Mouse (Mus musculus) limb, embryonic 13.5 days (tissue): ENCODE measurements around the gene Chpf. TPM values are rescaled to one million over a fixed set of nuclear protein-coding genes. Genes with fewer than 3 reads are reported as not detected.
A peak's percentile ranks its signal among the peaks of the same experiment; 100 is the strongest.

Experiments
- ATAC-seq: fragments of 200-750 bp; cut with Nextera tagmentation; 2 replicates; pipeline ENCODE4 v1.8.0; 2017; ENCODE audit warnings: low read depth, moderate number of reproducible peaks, moderate TSS enrichment; ENCODE audit not compliant: low FRiP score
- H3K27ac ChIP-seq: fragments of 300-500 bp; sonication (generic); 2 replicates; pipeline ENCODE4 v1.5.1; 2015; ENCODE audit warnings: inconsistent platforms, mild to moderate bottlenecking, moderate library complexity
- H3K27me3 ChIP-seq: fragments of 300-500 bp; sonication (generic); 2 replicates; pipeline ENCODE4 v1.6.1; 2015; ENCODE audit warnings: mild to moderate bottlenecking, inconsistent platforms
- H3K36me3 ChIP-seq: fragments of 300-500 bp; sonication (generic); 2 replicates; pipeline ENCODE4 v1.6.1; 2015; ENCODE audit warnings: inconsistent platforms, mild to moderate bottlenecking, moderate library complexity
- H3K4me1 ChIP-seq: fragments of 300-500 bp; sonication (generic); 2 replicates; pipeline ENCODE4 v1.6.1; 2015; ENCODE audit warnings: inconsistent platforms
- H3K4me2 ChIP-seq: fragments of 300-500 bp; sonication (generic); replicated peaks from 2 replicates; pipeline ENCODE4 v1.6.1; 2015; ENCODE audit warnings: inconsistent platforms, mild to moderate bottlenecking, moderate library complexity
- H3K4me3 ChIP-seq: fragments of 300-500 bp; sonication (generic); 2 replicates; pipeline ENCODE4 v1.5.1; 2015; ENCODE audit warnings: moderate library complexity, mild to moderate bottlenecking, inconsistent platforms
- H3K9ac ChIP-seq: fragments of 300-500 bp; sonication (generic); 2 replicates; pipeline ENCODE4 v1.6.1; 2015; ENCODE audit warnings: mild to moderate bottlenecking, inconsistent platforms
- H3K9me3 ChIP-seq: fragments of 300-500 bp; sonication (generic); 2 replicates; pipeline ENCODE4 v1.6.1; 2016; ENCODE audit warnings: inconsistent platforms
- WGBS: fragments of 180-500 bp; shearing (Covaris S2); methylation state at CpG from one replicate; pipeline ENCODE4 v1.1.7; 2015; 5-methylcytosine and 5-hydroxymethylcytosine counted together
- polyA plus RNA-seq: library from polyadenylated mRNA; unstranded; fragments of >200 nt; fragmentation: Nextera tagmentation; extraction: Ambion mirVana; gene quantifications from 2 replicates; pipeline ENCODE4 v1.2.1, GENCODE M21; 2015

Chpf gene
- polyA plus RNA-seq, 1 experiment from 2014 or later, result 37.7 TPM

DNA sequence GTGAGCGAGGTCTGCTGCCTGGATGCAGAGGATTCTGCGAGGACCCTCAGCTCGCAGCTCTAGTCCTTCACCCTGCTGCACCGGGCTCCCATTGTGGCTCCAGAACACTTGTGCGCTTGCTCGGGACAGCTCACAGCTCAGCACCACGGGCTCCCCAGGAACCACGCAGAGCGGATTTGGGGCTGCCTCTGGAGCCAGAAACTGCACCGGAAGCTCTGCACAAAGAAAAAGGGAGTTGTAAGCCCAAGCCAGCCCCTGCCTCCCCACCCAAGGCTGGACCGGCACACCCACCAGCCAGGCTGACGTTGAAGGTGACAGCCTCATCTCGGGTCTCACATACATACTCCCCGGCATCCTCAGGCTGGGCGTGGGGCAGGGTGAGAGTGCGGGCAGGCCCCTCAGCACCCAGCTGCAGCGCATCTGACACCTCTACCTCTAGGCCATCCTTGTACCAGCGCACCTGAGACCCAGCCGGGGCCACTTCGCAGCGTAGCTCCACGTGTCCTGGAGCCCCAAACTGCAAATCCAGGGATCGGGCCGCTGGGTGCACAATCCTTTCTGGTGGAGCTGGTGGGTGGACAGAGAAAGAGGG, 13.6 kb upstream of the Chpf start:
- H3K4me1 ChIP-seq, result peaks cover 15% of the 10 kb centered on the region
- 47% methylated on average over 24 of the region's 24 CpGs for WGBS
- H3K9me3 ChIP-seq, result no peaks in the 10 kb centered on the region
- no peak overlapping the region for H3K27ac ChIP-seq
- H3K4me2 ChIP-seq, result no peak overlapping the region
- H3K36me3 ChIP-seq, result peaks cover 78% of the 10 kb centered on the region
- H3K4me3 ChIP-seq, result no peak overlapping the region
- no peak overlapping the region for H3K9ac ChIP-seq
- H3K27me3 ChIP-seq, result peaks cover 28% of the 10 kb centered on the region
- no peak for ATAC-seq

DNA sequence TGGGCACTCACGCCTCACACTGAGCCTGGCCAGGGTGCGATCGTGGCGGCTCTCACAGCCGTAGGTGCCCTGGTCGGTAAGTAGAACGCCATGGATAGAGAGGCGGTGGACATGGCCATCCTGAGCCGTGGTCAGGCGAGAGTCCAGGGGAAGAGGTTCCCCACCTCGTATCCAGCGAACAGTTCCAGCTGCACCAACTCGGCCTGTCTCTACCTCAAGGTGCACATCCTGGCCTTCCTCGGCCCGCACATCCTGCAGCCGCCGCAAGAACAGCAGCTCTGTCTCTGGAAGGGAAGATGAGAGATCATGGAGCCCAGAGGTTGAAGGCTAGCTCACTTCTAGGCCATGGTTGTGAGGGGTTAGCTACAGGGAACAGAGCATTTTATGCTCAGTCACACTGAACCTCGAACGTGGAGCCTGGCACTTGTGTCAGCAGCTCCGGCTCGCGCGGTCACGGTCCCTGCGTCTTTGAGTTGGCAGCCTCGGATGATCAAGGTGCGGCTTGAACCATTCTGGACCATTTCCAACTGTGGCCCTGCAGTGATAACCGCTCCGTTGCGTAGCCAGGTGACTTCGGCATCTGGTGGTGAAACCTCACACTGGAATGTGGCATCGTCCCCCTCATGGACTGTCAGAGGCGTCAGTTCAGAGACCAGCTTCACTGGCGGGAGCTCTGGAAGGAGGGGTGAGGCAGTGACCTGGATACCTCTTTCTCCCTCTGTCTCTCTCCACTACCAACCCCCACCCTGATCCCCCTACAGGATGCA, 11.9 kb upstream of the Chpf start:
- peaks cover 61% of the 10 kb centered on the region for H3K36me3 ChIP-seq
- peaks cover 17% of the 10 kb centered on the region for H3K4me1 ChIP-seq
- H3K27ac ChIP-seq, result no peak overlapping the region; the same call in 1 of the 2 replicates
- no peak for ATAC-seq
- no peak overlapping the region for H3K9ac ChIP-seq
- H3K4me2 ChIP-seq, result no peak overlapping the region
- WGBS, result 84% methylated on average over 34 of the region's 34 CpGs
- H3K4me3 ChIP-seq, result no peak overlapping the region
- H3K9me3 ChIP-seq, result no peaks in the 10 kb centered on the region
- peaks cover 41% of the 10 kb centered on the region for H3K27me3 ChIP-seq

DNA sequence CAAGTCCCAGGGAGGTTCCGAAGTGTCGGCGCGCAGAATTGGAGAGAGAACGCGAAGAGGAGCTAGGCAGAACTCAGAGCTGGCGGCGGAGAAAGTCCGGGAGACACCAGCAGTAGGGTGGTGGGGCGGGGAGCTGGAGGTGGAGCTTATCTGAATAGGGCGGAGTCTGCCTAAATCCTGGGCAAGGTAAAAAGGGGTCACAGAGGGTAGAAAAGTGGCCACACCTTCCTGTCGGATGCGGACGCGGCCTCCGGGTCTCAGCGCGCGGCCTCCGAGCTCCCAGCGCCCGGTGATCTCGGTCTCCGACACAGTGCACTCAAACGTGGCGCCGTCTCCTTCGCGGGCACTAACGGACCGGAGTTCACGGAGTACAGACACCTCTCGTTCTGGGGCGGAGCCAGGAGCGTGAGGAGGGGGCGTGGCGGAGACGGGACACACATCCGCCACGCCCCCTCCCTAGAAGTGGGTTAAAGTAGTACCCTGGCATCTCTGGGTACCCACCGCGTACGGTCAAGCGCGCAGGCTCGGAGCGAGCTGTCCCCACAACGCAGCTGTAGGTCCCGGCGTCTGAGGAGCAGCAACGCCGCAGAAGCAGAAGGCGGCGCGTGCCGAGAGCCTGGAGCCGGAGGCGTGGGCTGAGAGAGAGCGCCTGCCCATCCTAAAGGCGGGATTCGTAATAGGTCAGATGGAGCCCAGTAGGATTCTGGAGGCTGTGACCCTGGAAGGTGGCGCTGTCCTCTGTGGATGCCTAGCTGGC, 8.5 kb upstream of the Chpf start:
- Histone ChIP-seq H3K27me3 (peaks cover 75% of the 10 kb centered on the region), H3K36me3 (peaks cover 42% of the 10 kb centered on the region), H3K9ac (peak overlapping the region; percentile 63), H3K4me3 (peak overlapping the region; percentile 59), H3K4me2 (peak overlapping the region; percentile 81), H3K27ac (no peak overlapping the region), H3K9me3 (no peaks in the 10 kb centered on the region), H3K4me1 (peaks cover 14% of the 10 kb centered on the region)
- ATAC-seq, result peak; percentile 69
- WGBS, result under 1% methylated on average over 62 of the region's 62 CpGs

DNA sequence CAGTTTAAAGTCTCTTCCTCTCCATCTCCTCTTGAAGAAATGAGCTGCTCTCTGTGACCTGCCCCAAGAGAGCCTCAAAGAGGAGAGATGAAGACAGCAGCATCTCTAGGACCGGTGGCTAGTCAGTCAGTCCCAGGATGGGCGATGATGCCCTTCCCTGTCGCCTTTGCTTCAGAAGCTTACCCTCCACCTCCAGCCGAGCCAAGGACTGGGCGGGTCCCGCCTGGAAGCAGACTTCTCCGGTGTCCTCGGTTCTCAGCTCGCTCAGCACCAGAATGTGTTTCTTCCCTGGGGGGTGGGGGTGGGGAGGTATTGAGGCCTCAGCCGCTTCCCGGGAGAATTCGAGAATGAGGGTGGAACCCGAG, 7.9 kb upstream of the Chpf start:
- H3K27ac ChIP-seq, result no peak overlapping the region
- under 1% methylated on average over 13 of the region's 13 CpGs for WGBS
- ATAC-seq, result 0 out of 2 replicates have a peak, but pooled peaks have one; percentile 12
- H3K9me3 ChIP-seq, result no peaks in the 10 kb centered on the region
- peak overlapping the region; percentile 63 for H3K9ac ChIP-seq
- H3K27me3 ChIP-seq, result peaks cover 79% of the 10 kb centered on the region
- peaks cover 36% of the 10 kb centered on the region for H3K36me3 ChIP-seq
- H3K4me1 ChIP-seq, result peaks cover 14% of the 10 kb centered on the region
- H3K4me3 ChIP-seq, result peak overlapping the region; percentile 59
- H3K4me2 ChIP-seq, result peak overlapping the region; percentile 81

DNA sequence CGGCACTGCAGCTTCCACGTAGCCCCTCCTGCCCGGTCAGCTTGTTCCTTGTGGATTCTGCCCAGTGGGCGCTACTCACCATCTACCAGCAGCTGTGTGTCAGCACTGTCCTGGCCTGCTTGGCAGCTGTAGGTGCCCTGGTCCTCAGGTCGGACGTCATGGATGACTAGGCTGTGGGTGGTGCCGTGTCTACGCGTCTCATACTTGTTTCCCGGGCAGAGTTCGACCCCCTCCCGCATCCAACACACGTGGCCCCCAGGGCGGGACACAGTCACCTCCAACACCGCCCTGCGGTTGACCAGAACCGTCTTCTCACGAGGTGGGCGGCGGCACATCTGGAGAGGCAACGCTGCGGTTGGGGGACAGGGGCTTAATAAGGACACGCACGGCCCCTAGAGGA, 7.5 kb upstream of the Chpf start:
- Histone ChIP-seq H3K4me2 (peak overlapping the region; percentile 81), H3K27ac (no peak overlapping the region), H3K9ac (no peak overlapping the region), H3K4me1 (peaks cover 14% of the 10 kb centered on the region), H3K4me3 (peak overlapping the region; percentile 59), H3K36me3 (peaks cover 32% of the 10 kb centered on the region), H3K27me3 (peaks cover 82% of the 10 kb centered on the region), H3K9me3 (no peaks in the 10 kb centered on the region)
- ATAC-seq, result no peak
- 9% methylated on average over 24 of the region's 24 CpGs for WGBS

DNA sequence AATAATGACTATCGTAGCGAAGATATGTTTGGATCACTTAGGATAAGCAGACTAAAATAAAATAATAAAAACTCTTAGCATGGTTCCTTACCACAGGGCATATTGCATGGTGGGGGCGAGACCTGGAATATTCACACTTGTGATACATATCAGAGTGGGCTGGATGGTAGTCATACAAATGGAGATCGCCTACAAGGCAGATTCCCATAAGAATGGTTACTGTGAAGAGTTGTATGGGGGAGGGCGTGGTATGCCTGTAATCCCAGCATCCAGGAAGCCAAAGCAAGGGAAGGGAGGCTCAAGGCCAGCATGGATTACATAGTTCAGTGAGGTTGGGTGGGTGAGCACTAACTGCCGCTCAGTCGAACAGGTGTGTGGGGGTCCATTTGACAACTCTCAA, 1.6 kb upstream of the Chpf start:
- ATAC-seq, result no peak
- no peak overlapping the region for H3K4me3 ChIP-seq
- 80% methylated on average over 7 of the region's 7 CpGs for WGBS
- no peaks in the 10 kb centered on the region for H3K9me3 ChIP-seq
- H3K36me3 ChIP-seq, result peaks cover 10% of the 10 kb centered on the region
- H3K27ac ChIP-seq, result no peak overlapping the region
- no peak overlapping the region for H3K4me2 ChIP-seq
- peaks cover 23% of the 10 kb centered on the region for H3K4me1 ChIP-seq
- peaks cover 66% of the 10 kb centered on the region for H3K27me3 ChIP-seq
- no peak overlapping the region for H3K9ac ChIP-seq

DNA sequence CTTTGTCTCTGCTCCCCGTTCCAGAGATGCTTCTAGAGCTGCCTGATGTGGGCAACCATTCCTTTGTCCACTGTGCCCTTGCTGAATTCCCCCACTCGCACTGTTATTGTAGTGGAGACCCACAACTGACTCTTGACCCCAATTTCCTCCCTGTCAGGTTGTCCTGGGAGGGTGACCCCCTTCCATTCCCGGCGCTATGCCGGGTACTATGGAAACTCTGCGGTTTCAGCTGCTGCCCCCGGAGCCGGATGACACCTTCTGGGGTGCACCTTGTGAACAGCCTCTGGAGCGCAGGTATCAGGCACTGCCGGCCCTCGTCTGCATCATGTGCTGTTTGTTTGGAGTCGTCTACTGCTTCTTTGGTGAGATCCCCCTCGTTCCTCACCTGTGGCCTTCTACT, 929 bp upstream of the Chpf start:
- H3K36me3 ChIP-seq, result peaks cover 17% of the 10 kb centered on the region
- peak overlapping the region; percentile 79 for H3K4me2 ChIP-seq
- no peak for ATAC-seq
- no peak overlapping the region for H3K27ac ChIP-seq
- WGBS, result 21% methylated on average over 13 of the region's 13 CpGs
- peaks cover 23% of the 10 kb centered on the region for H3K4me1 ChIP-seq
- no peak overlapping the region for H3K9ac ChIP-seq
- no peaks in the 10 kb centered on the region for H3K9me3 ChIP-seq
- peaks cover 59% of the 10 kb centered on the region for H3K27me3 ChIP-seq
- peak overlapping the region; percentile 84 for H3K4me3 ChIP-seq

DNA sequence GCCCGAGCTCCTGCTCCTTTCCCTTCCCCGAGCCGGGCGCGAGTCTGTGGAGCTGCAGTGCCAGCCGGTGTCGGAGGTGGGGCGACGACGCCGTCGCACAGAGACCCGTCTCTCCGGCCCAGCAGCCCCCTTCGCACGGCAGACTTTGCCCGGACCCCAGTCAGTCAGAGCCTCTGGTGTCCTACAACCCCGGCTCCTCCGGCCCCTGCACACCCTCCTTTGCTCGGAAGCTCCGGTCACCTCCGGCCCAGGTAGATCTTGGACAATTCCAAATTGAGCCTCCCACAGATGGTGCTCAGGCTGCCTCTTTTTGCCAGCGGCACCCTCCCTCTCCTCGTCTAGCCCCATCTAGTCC, 505 bp upstream of the Chpf start:
- Histone ChIP-seq H3K4me3 (peak overlapping the region; percentile 84), H3K4me2 (peak overlapping the region; percentile 79), H3K9me3 (no peaks in the 10 kb centered on the region), H3K9ac (no peak overlapping the region), H3K27ac (no peak overlapping the region), H3K36me3 (peaks cover 21% of the 10 kb centered on the region), H3K27me3 (peaks cover 55% of the 10 kb centered on the region), H3K4me1 (peaks cover 27% of the 10 kb centered on the region)
- no peak; the same call in 1 of the 2 replicates for ATAC-seq
- WGBS, result under 1% methylated on average over 24 of the region's 24 CpGs

DNA sequence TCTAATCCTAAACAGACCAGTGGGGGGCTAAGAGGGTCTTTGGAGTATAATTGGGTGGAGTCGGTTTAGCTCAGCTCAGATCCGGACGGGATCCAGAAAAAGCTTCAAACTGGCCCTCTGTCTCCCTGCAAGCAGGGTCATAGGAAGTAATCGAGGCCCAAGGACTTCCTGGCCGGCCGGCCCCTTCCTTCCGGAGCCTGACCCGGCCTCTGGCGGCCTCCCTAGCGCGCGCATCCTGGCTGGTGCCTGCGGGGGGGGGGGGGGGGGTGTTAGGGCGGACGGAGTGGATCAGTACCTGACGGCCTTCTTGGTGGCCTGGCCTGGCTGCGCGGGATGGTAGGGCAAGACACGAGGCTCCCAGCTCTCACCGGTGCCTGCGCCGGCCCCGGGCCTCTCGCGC, 610 bp downstream of the Chpf start:
- Histone ChIP-seq H3K4me3 (peak overlapping the region; percentile 84), H3K9ac (peak overlapping the region; percentile 81), H3K27me3 (peaks cover 44% of the 10 kb centered on the region), H3K4me1 (peaks cover 38% of the 10 kb centered on the region), H3K27ac (no peak overlapping the region), H3K36me3 (peaks cover 33% of the 10 kb centered on the region), H3K4me2 (peak overlapping the region; percentile 79), H3K9me3 (no peaks in the 10 kb centered on the region)
- WGBS, result under 1% methylated on average over 19 of the region's 25 CpGs
- no peak for ATAC-seq

DNA sequence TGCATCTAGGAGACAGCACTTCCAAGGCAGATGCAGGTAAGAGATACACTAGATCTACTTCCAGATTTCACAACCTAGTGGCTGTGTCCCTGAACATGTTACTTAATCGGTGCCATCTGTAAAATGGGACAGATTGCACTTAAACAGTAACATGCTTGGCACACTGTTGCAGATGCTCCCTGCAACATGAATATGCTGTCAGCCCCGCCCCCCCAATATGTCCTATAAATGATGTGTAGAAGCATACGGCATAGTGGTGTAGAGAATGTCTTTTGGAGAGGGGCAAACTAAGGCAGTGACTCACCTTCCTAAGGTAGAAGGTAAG, 1.2 kb downstream of the Chpf start:
- no peaks in the 10 kb centered on the region for H3K9me3 ChIP-seq
- peaks cover 38% of the 10 kb centered on the region for H3K27me3 ChIP-seq
- peak overlapping the region; percentile 84 for H3K4me3 ChIP-seq
- WGBS, result 41% methylated on average over 3 of the region's 3 CpGs
- H3K4me2 ChIP-seq, result peak overlapping the region; percentile 79
- H3K9ac ChIP-seq, result 0 out of 2 replicates have a peak overlapping the region, but pooled peaks have one; percentile 81
- no peak overlapping the region for H3K27ac ChIP-seq
- H3K36me3 ChIP-seq, result peaks cover 38% of the 10 kb centered on the region
- no peak for ATAC-seq
- peaks cover 40% of the 10 kb centered on the region for H3K4me1 ChIP-seq

DNA sequence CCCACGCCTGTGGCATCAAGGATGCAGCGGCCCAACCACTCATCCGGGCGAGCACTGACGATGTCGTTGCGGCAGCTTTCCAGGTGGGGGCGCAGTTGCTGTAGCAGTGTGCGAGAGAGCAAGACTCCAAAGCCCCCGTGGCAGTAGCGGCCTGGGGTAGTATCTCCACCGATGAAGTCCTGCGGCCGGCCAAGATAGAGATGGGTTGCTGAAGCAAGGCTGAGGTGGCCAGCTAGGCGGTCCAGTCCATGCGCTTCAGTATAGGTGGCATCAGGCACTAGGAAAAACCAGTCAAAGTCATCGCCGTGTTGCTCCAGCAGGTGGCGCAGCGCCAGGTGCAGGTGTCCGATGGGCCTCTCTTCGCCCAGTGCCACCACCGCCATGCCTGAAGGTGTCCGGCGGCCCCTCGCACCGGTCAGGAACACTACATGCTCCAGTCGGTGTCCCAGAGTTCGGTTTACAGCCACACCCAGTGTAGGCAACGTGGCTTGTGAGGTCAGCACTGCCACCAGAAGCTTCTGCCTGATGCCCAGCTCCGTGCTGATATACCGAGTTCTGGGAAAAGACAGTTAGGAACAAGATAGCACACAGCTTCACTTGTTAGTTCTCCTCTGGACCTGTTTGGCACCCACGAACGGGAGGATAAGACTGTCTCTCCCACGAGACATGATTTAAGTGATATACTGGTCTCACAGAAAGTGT, 1.7 kb downstream of the Chpf start:
- H3K27ac ChIP-seq, result no peak overlapping the region
- H3K36me3 ChIP-seq, result peaks cover 43% of the 10 kb centered on the region
- H3K4me3 ChIP-seq, result peak overlapping the region; percentile 84
- no peak for ATAC-seq
- peak overlapping the region; percentile 79 for H3K4me2 ChIP-seq
- peaks cover 40% of the 10 kb centered on the region for H3K4me1 ChIP-seq
- H3K9ac ChIP-seq, result no peak overlapping the region
- 12% methylated on average over 35 of the region's 35 CpGs for WGBS
- H3K27me3 ChIP-seq, result peaks cover 33% of the 10 kb centered on the region
- H3K9me3 ChIP-seq, result no peaks in the 10 kb centered on the region

DNA sequence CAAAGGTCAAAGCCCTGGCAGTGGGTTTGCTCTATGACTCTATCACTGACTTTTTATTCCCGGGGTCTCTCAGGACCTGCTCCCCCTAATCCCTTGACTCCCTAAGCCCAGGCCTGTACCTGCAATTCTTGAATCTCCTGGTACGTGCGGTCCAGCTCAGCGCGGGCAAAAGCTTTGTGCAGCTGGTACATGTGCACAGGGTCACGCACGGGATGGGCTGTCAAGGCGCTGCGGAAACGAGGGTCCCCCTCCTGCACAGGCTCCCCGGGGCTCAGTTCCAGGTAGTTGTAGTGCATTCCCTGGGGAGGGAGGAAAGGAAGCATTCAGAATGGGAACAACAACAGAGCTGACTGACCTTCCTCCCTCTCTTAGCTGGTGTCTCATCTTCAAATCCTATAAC, 2.7 kb downstream of the Chpf start:
- Histone ChIP-seq H3K9ac (no peak overlapping the region), H3K27me3 (peaks cover 23% of the 10 kb centered on the region), H3K9me3 (no peaks in the 10 kb centered on the region), H3K36me3 (peaks cover 47% of the 10 kb centered on the region), H3K4me1 (peaks cover 40% of the 10 kb centered on the region), H3K27ac (no peak overlapping the region), H3K4me2 (no peak overlapping the region), H3K4me3 (no peak overlapping the region)
- 93% methylated on average over 11 of the region's 11 CpGs for WGBS
- ATAC-seq, result no peak
